Mouse (Mus musculus) midbrain, embryonic 14.5 days (tissue): Measurements from ENCODE around the gene Polr2i. TPM values are rescaled to one million over a fixed set of nuclear protein-coding genes. Genes with fewer than 3 reads are reported as not detected.

Experiments
- ATAC-seq: fragments of 200-750 bp; cut with Nextera tagmentation; 2 replicates; pipeline ENCODE4 v1.8.0; 2017; ENCODE audit warnings: moderate number of reproducible peaks, moderate library complexity; ENCODE audit not compliant: low FRiP score, low TSS enrichment
- DNase-seq: peaks from one replicate; pipeline ENCODE4 v3.0.0-alpha.2; 2015
- H3K27ac ChIP-seq: fragments of 300-500 bp; sonication (generic); replicated peaks from 2 replicates; pipeline ENCODE4 v1.5.1; 2014; ENCODE audit warnings: mild to moderate bottlenecking, low read depth, low read length, moderate library complexity
- H3K27me3 ChIP-seq: fragments of 300-500 bp; sonication (generic); 2 replicates; pipeline ENCODE4 v1.6.1; 2014; ENCODE audit warnings: low read length, control low read depth, mixed read lengths; ENCODE audit not compliant: control insufficient read depth, insufficient read depth
- H3K36me3 ChIP-seq: fragments of 300-500 bp; sonication (generic); 2 replicates; pipeline ENCODE4 v1.6.1; 2014; ENCODE audit warnings: low read length, control low read depth; ENCODE audit not compliant: control insufficient read depth, insufficient read depth
- H3K4me1 ChIP-seq: fragments of 300-500 bp; sonication (generic); 2 replicates; pipeline ENCODE4 v1.6.1; 2014; ENCODE audit warnings: mild to moderate bottlenecking, antibody characterized with exemption, low read length, control low read depth; ENCODE audit not compliant: control insufficient read depth, insufficient read depth
- H3K4me2 ChIP-seq: fragments of 300-500 bp; sonication (generic); 2 replicates; pipeline ENCODE4 v1.6.1; 2014; ENCODE audit warnings: mild to moderate bottlenecking, low read length, moderate library complexity
- H3K4me3 ChIP-seq: fragments of 300-500 bp; sonication (generic); replicated peaks from 2 replicates; pipeline ENCODE4 v1.5.1; 2014; ENCODE audit warnings: low read depth, low read length
- H3K9ac ChIP-seq: fragments of 300-500 bp; sonication (generic); replicated peaks from 2 replicates; pipeline ENCODE4 v1.6.1; 2014; ENCODE audit warnings: mild to moderate bottlenecking, low read length, moderate library complexity
- H3K9me3 ChIP-seq: fragments of 300-500 bp; sonication (generic); 2 replicates; pipeline ENCODE4 v1.6.1; 2016; ENCODE audit warnings: low read length, control low read depth, mixed read lengths; ENCODE audit not compliant: control insufficient read depth
- WGBS: fragments of 180-500 bp; shearing (Covaris S2); extraction: QIAGEN DNeasy Blood & Tissue Kit; methylation state at CpG from one replicate; pipeline ENCODE4 v1.1.7; 2014; 5-methylcytosine and 5-hydroxymethylcytosine counted together
- polyA plus RNA-seq: library from polyadenylated mRNA; unstranded; fragments of >200 nt; fragmentation: Nextera tagmentation; extraction: Ambion mirVana; gene quantifications from 2 replicates; pipeline ENCODE4 v1.2.1, GENCODE M21; 2014

Polr2i gene
- polyA plus RNA-seq, 1 experiment from 2014 or later = 176 TPM

DNA sequence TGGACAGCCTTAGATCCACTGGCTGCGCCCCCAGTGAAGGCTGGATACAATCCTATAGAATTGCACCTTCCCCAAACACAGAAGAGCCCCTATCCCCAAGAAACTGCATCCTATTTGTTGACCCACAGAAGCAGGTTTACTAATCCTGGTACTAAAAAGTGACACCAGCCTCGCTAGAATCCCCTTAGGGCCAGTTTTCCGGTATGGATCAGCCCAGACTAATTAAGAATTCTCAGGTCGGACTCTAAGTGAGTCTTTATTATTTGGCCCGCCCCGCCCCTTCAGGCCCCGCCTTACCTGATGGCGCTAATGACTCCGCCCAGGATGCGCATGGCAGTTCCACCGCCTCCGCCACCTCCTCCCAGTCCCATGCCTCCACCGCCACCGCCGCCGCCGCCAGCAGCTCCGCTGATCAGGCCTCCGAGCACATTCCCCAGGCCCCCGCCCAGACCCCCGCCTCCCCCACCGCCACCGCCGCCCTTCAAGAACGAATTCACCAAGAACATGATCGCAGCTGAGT, 38.1 kb upstream of the Polr2i start:
- H3K9ac ChIP-seq = peak overlapping the region; percentile 76
- WGBS = under 1% methylated on average over 26 of the region's 26 CpGs
- ATAC-seq (peak; percentile 71), DNase-seq (peak; percentile 86)
- no peaks in the 10 kb centered on the region for H3K9me3 ChIP-seq
- no peaks in the 10 kb centered on the region for H3K27me3 ChIP-seq
- peak overlapping the region; percentile 59 for H3K4me2 ChIP-seq
- peaks cover 38% of the 10 kb centered on the region for H3K36me3 ChIP-seq
- peak overlapping the region; percentile 72 for H3K4me3 ChIP-seq
- peak overlapping the region; percentile 73 for H3K27ac ChIP-seq
- H3K4me1 ChIP-seq = peaks cover 19% of the 10 kb centered on the region

DNA sequence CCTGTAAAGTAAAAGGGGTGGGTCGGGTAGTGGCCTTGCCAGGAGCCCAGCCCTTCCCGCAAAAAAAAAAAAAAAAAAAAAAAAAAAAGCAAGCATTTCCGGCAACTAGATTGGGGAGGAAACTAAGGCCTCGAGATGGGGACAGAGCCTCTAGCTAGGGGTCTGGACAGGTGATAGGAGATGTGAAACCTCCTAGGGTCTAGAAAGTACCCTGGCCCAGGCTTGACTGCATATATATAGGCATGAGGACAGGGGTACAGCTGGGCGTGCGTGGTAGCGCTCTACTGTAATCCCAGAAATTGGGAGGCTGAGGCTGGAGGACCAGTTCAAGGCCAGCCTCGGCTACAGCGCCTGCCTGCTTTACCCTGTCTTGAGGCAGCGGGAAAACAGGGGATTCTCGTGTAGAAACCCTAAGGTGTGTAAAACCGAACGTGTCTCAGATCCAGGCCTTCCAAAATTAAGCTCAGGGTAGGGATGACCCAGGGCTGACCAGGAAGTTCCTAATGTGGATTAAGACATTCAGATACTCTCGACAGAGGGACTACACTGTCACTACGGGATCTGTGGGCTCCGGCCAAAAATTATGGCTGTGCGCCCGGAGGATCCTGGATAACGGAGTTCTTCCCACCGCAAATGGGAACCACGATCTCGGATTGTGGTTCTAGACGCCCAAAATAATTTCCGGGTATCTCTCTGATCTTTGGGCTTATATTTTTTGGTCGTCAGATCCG, 37.5 kb upstream of the Polr2i start:
- peak overlapping the region; percentile 73 for H3K27ac ChIP-seq
- peak; percentile 48 for ATAC-seq
- DNase-seq = peak; percentile 60
- peak overlapping the region; percentile 72 for H3K4me3 ChIP-seq
- no peaks in the 10 kb centered on the region for H3K9me3 ChIP-seq
- H3K4me2 ChIP-seq = peak overlapping the region; percentile 59
- H3K27me3 ChIP-seq = no peaks in the 10 kb centered on the region
- peaks cover 32% of the 10 kb centered on the region for H3K36me3 ChIP-seq
- H3K9ac ChIP-seq = peak overlapping the region; percentile 76
- H3K4me1 ChIP-seq = peaks cover 19% of the 10 kb centered on the region
- under 1% methylated on average over 26 of the region's 26 CpGs for WGBS

DNA sequence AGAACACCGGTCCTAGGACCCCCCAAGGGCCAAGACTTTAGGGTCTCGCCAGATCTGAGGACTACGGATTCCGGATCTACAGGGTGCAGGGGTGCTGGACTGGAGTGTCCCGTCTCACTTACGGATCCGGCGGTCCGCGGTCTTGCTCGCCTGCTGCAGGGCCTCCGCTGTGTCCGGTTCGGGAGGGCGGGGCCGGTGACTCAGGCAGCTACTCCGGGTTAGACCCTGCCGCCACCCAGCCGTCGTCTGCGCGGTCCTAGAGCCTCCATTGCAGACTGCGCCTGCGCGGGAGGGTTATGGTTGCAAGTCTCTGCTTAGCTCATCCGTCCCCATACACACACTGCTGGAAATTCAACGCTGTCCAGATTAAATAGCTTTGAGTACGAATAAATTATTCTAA, 36.9 kb upstream of the Polr2i start:
- Histone ChIP-seq H3K27ac (peak overlapping the region; percentile 73), H3K9me3 (no peaks in the 10 kb centered on the region), H3K4me3 (peak overlapping the region; percentile 72), H3K4me1 (peaks cover 19% of the 10 kb centered on the region), H3K36me3 (peaks cover 26% of the 10 kb centered on the region), H3K9ac (peak overlapping the region; percentile 76), H3K27me3 (no peaks in the 10 kb centered on the region), H3K4me2 (peak overlapping the region; percentile 59)
- DNase-seq (peak; percentile 98), ATAC-seq (peak; percentile 89)
- WGBS = under 1% methylated on average over 28 of the region's 28 CpGs

DNA sequence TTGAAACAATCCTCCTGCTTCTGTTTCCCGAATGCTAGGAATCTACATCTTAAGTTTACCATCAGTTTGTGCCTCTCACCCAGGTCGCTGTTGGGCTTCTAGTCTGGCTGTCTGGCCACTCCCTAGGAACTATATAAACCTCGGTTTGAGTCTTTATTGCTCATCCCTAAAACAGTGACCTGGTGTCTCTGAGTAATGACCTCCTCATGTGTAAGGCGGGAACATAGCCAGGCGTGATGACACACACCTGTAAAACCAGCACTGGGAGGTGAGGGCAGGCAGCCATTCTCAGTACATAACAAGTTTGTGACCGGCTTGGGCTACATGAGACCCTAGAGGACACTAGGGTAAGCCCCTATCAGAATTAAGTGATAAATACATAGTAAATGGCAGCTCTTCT, 36.3 kb upstream of the Polr2i start:
- 75% methylated on average over 6 of the region's 6 CpGs for WGBS

DNA sequence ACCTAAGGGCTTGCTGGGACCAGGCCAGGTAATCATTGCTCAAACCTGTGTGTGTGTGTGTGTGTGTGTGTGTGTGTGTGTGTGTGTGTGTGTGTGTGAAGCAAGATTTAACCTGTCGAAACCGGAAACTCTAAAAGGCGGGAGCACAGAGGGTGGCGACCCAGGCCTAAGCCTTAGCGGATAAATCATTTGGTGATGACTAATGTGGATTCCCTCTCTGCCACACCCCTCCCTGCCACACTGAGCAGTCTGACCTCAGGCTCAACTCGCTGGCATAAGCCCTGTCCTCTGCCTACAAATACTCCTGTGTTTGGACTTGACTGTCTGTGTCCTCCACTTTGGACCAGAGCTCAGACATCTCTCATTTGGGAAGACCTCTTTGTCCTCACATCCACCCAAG, 35.6 kb upstream of the Polr2i start:
- 82% methylated on average over 6 of the region's 6 CpGs for WGBS

More for the DNA sequence above, 36.3 kb upstream of the Polr2i start:
- Histone ChIP-seq H3K9me3 (no peaks in the 10 kb centered on the region), H3K4me3 (peak overlapping the region; percentile 72; the same call in 1 of the 2 replicates), H3K36me3 (peaks cover 20% of the 10 kb centered on the region), H3K27ac (0 out of 2 replicates have a peak overlapping the region, but pooled peaks have one; percentile 73), H3K4me2 (peak overlapping the region; percentile 59), H3K4me1 (peaks cover 19% of the 10 kb centered on the region), H3K27me3 (no peaks in the 10 kb centered on the region), H3K9ac (peak overlapping the region; percentile 76; the same call in 1 of the 2 replicates)
- ATAC-seq (no peak), DNase-seq (no peak)

DNA sequence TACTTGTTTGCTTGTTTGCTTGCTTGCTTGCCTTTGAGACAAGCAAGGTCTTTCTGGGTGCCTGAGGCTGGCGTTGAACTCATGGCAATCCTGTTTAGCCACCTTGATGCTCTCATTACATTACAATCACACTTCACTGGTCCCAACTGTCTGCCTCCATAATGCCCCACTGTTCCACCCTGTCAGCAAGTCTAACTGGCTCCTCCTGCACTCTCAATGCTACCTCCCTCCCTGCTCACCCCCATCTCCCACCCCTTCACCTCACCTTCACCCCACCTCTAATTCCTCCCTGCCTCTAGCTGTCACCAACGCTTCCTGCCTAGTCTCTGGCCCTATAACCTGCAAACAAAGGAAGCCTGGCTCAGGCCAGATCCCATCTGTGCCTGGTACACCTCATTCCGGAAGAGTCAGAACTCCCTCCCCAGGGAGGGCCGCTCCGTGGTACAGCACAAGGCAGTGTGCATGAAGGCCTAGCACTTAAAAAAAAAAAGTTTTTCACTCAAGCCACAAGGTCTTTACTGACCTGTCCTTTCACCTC, 34.1 kb upstream of the Polr2i start:
- Histone ChIP-seq H3K27ac (no peak overlapping the region), H3K36me3 (no peaks in the 10 kb centered on the region), H3K9ac (no peak overlapping the region), H3K4me3 (no peak overlapping the region), H3K4me2 (no peak overlapping the region), H3K4me1 (peaks cover 17% of the 10 kb centered on the region), H3K9me3 (no peaks in the 10 kb centered on the region), H3K27me3 (no peaks in the 10 kb centered on the region)
- 78% methylated on average over 5 of the region's 5 CpGs for WGBS
- DNase-seq = no peak
- no peak for ATAC-seq

More for the DNA sequence above, 35.6 kb upstream of the Polr2i start:
- no peaks in the 10 kb centered on the region for H3K9me3 ChIP-seq
- no peak overlapping the region for H3K4me2 ChIP-seq
- DNase-seq = no peak
- no peaks in the 10 kb centered on the region for H3K27me3 ChIP-seq
- H3K4me1 ChIP-seq = peaks cover 19% of the 10 kb centered on the region
- no peak overlapping the region for H3K27ac ChIP-seq
- H3K4me3 ChIP-seq = no peak overlapping the region
- no peak overlapping the region for H3K9ac ChIP-seq
- ATAC-seq = no peak
- H3K36me3 ChIP-seq = peaks cover 13% of the 10 kb centered on the region

DNA sequence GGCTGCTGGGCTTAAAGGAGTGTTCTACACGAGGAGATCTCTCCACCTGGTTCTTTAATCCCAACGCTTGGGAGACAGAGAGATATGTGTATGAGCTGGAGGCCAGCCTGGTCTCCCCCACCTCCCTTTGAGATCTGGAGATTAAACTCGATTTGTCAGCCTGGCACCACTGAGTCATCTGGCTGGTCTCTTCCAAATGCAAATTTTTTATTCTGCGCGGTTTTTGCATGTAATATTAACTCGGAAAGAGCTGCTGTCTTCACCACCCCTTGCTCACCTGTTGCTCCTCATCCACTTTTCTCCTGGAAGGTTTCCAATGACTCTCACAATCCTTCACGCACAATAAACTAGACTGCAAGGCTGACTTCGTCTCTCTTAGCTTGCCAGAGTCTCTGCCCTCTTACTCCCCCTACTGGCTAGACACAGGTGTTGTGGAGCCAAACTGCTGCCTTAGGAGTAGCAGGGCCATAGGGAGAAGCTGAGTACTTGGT, 33.2 kb upstream of the Polr2i start, which contains the start of gene Capns1:
Capns1 (minus strand) TSS at position 331 of the 491 bp plus-strand sequence.
- peaks cover 8% of the 10 kb centered on the region for H3K4me1 ChIP-seq
- no peaks in the 10 kb centered on the region for H3K9me3 ChIP-seq
- 9% methylated on average over 8 of the region's 8 CpGs for WGBS
- no peak within 1 kb of the TSS for H3K27ac ChIP-seq
- peak; percentile 91 for DNase-seq
- H3K27me3 ChIP-seq = no peaks in the 10 kb centered on the region
- H3K4me2 ChIP-seq = peak within 1 kb of the TSS; percentile 28
- no peaks in the 10 kb centered on the region for H3K36me3 ChIP-seq
- ATAC-seq = no peak
- no peak within 1 kb of the TSS for H3K9ac ChIP-seq
- H3K4me3 ChIP-seq = no peak within 1 kb of the TSS

DNA sequence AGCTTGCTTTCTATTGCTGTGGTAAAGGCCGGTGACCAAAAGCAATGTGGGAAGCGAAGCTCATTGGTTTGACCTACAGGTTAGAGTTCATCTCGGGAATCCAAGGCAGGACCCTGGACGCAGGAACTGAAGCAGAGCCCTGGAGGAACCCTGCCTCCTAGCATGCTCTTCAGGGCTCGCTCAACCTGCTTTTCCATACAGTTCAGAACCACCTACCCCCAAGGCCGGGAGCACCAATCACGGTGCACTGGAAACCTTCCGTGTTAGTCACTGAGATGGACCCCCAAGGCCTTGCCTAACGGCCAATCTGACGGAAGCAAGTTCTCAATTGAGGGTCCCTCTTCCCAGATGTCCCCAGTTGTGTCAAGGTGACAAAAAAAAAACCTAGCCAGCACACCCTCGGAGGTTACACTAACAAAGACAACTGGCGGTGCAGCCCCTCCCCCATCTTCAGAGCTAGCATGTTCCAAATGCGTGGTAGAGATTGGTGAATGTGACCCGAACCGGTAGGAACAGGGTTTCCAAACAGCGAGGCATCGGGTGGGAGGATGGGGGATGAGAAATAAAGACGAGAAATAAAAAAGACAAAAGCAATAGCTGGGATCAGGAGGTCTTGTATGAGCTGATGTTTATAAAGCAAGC, 32.1 kb upstream of the Polr2i start:
- no peaks in the 10 kb centered on the region for H3K27me3 ChIP-seq
- no peak for ATAC-seq

More for the DNA sequence above, 32.1 kb upstream of the Polr2i start:
- WGBS = 78% methylated on average over 18 of the region's 18 CpGs
- Histone ChIP-seq H3K4me1 (peaks cover 7% of the 10 kb centered on the region), H3K4me3 (no peak overlapping the region), H3K9ac (no peak overlapping the region), H3K4me2 (no peak overlapping the region), H3K9me3 (no peaks in the 10 kb centered on the region), H3K36me3 (no peaks in the 10 kb centered on the region), H3K27ac (no peak overlapping the region)
- DNase-seq = no peak
